Mouse (Mus musculus): ENCODE data around the gene Ublcp1. TPM values are rescaled to one million over a fixed set of nuclear protein-coding genes. Genes with fewer than 3 reads are reported as not detected.

Ublcp1 gene
- polyA plus RNA-seq, 1 experiment from 2014 or later, result 42.9 TPM

DNA sequence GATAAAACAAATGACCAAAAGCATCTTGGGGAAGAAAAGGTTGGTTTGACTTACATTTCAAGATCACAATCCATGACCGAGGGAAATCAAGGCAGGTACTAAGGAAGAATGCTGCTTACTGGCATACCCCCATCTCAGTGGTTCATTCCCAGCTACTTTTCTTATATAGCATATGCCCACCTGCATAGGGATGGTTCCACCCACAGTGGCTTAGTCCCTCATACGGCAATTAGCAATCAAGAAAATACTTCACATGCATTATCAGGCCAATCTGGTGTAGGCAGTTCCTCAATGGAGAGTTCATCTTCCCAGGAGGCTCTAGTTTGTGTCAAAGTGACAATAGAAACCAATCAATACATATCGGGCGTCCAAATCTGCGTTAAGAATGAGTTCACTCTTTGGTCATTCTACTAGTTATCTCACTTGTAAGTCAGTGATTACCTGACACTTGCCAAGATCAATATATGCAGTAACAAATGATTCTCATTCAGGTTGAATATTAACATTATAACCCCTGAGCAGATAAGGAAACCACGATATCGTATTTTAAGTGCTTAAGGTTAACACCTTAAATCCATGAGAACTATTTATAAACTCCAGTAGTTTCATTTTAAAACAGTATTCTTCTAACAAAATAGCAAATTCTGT, 14.9 kb upstream of the Ublcp1 start:
- Histone ChIP-seq H3K27me3 (no peaks in the 10 kb centered on the region), H3K4me3 (replicated peaks) (no peak overlapping the region), H3K9ac (no peak overlapping the region), H3K36me3 (replicated peaks) (no peaks in the 10 kb centered on the region), H3K4me2 (no peak overlapping the region), H3K27ac (replicated peaks) (no peak overlapping the region), H3K4me1 (replicated peaks) (peaks cover 10% of the 10 kb centered on the region), H3K9me3 (replicated peaks) (no peaks in the 10 kb centered on the region)
- no peak for ATAC-seq (ENCODE audit: insufficient read depth)
- 77% methylated on average over 7 of the region's 7 CpGs for WGBS (ENCODE audit: insufficient replicate concordance)

DNA sequence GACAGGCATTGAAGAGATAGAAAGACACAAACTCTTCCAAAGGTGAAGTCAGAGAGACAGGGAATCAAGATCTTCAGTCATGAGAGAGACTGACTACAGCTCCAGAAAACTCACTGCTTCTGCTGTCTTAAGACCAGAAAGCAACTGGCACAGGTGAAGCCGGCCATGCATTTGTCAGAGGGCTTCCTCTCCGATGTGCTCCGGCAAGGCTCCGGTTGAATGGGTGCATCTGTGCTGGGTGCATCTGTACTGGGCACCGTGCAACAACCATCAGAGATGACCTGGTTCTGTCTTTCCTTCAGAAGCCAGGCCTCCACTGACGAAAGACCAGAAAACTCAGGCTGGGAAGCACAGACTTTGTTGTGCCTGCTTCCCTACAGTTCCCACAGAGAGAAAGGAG, 9.9 kb upstream of the Ublcp1 start:
- H3K27ac ChIP-seq (replicated peaks), result no peak overlapping the region
- no peak overlapping the region for H3K4me2 ChIP-seq
- H3K9me3 ChIP-seq (replicated peaks), result no peaks in the 10 kb centered on the region
- peaks cover 11% of the 10 kb centered on the region; the same call in 1 of the 2 replicates for H3K4me1 ChIP-seq (replicated peaks)
- H3K4me3 ChIP-seq (replicated peaks), result no peak overlapping the region
- 86% methylated on average over 6 of the region's 6 CpGs for WGBS (ENCODE audit: insufficient replicate concordance)
- no peak overlapping the region for H3K9ac ChIP-seq
- ATAC-seq (ENCODE audit: insufficient read depth), result no peak
- no peaks in the 10 kb centered on the region for H3K27me3 ChIP-seq
- no peaks in the 10 kb centered on the region for H3K36me3 ChIP-seq (replicated peaks)

DNA sequence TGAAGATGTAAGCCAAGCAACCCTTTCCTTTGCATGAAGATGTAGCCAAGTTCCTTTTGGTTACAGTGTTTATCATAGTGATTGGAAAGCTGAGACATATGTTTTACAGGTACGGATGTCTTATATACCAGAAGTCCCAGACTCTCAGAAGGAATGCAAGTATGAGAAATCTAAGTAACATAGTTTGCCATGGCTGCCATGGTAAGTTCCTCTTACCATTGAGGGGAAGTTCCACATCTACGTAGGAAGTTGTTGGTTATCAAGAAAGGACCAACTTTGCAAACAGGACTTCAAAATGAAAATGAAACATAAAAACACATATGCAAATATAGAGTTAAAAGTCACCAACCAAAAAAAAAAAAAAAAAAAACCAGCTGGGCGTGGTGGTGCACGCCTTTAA, 8.1 kb upstream of the Ublcp1 start:
- Histone ChIP-seq H3K4me2 (no peak overlapping the region), H3K27me3 (no peaks in the 10 kb centered on the region), H3K4me3 (replicated peaks) (no peak overlapping the region), H3K4me1 (replicated peaks) (peaks cover 19% of the 10 kb centered on the region), H3K27ac (replicated peaks) (no peak overlapping the region), H3K9me3 (replicated peaks) (no peaks in the 10 kb centered on the region), H3K9ac (no peak overlapping the region), H3K36me3 (replicated peaks) (no peaks in the 10 kb centered on the region)
- no peak for ATAC-seq (ENCODE audit: insufficient read depth)
- WGBS (ENCODE audit: insufficient replicate concordance), result 80% methylated on average over 4 of the region's 4 CpGs

GRCm38 (mm10) chr11:44476445-44476844, 6.1 kb upstream of the Ublcp1 start:
- WGBS (ENCODE audit: insufficient replicate concordance), result 33% methylated on average over 2 of the region's 2 CpGs
- no peak for ATAC-seq (ENCODE audit: insufficient read depth)
- Histone ChIP-seq H3K4me1 (replicated peaks) (peaks cover 35% of the 10 kb centered on the region), H3K9ac (no peak overlapping the region), H3K4me3 (replicated peaks) (no peak overlapping the region), H3K27ac (replicated peaks) (no peak overlapping the region), H3K4me2 (no peak overlapping the region), H3K9me3 (replicated peaks) (no peaks in the 10 kb centered on the region), H3K36me3 (replicated peaks) (peaks cover 4% of the 10 kb centered on the region; the same call in 1 of the 2 replicates), H3K27me3 (no peaks in the 10 kb centered on the region)

GRCm38 (mm10) chr11:44475467-44475866, 5.2 kb upstream of the Ublcp1 start:
- H3K4me3 ChIP-seq (replicated peaks), result no peak overlapping the region
- H3K4me1 ChIP-seq (replicated peaks), result peaks cover 38% of the 10 kb centered on the region
- H3K9ac ChIP-seq, result no peak overlapping the region
- no peaks in the 10 kb centered on the region for H3K9me3 ChIP-seq (replicated peaks)
- H3K27ac ChIP-seq (replicated peaks), result no peak overlapping the region
- H3K36me3 ChIP-seq (replicated peaks), result peaks cover 4% of the 10 kb centered on the region; the same call in 1 of the 2 replicates
- no peak overlapping the region for H3K4me2 ChIP-seq
- ATAC-seq (ENCODE audit: insufficient read depth), result no peak
- WGBS (ENCODE audit: insufficient replicate concordance), result 72% methylated on average over 3 of the region's 3 CpGs
- no peaks in the 10 kb centered on the region for H3K27me3 ChIP-seq

DNA sequence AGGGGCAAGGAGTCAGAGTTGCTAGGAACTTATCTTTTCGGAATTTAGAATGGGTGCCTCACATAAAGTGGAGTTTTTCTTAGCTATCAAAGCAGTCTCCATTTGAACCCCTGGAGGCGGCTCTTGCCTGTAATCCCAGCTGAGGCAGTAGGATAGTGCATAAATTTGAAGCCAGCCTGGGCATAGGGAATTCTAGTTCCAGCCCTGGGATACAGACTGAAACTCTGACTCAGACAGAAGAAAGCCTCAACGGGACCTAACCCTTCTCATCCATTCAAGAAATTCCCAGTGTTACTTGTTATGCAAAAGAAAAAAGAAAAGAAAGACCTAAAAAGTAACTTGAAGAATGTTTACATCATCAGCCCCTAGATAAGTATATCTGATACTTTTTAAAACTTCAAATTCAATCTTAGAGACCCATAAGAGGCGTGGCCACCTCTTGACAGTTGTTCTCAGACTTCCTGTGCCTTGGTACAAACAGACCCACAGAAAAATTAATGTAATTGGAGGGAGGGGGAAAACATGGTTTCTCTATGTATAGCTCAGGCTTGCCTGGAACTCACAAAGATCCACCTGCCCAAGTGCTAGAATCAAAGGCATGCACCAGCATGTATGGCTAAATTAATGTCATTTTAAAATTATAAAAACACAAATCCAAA, 1.2 kb upstream of the Ublcp1 start:
- 10% methylated on average over 4 of the region's 4 CpGs for WGBS (ENCODE audit: insufficient replicate concordance)
- peaks cover 66% of the 10 kb centered on the region for H3K4me1 ChIP-seq (replicated peaks)
- no peaks in the 10 kb centered on the region for H3K27me3 ChIP-seq
- peak overlapping the region; percentile 85 for H3K4me2 ChIP-seq
- peak overlapping the region; percentile 100 for H3K4me3 ChIP-seq (replicated peaks)
- H3K9ac ChIP-seq, result peak overlapping the region; percentile 97
- ATAC-seq (ENCODE audit: insufficient read depth), result no peak
- no peaks in the 10 kb centered on the region for H3K9me3 ChIP-seq (replicated peaks)
- peaks cover 4% of the 10 kb centered on the region; the same call in 1 of the 2 replicates for H3K36me3 ChIP-seq (replicated peaks)
- H3K27ac ChIP-seq (replicated peaks), result peak overlapping the region; percentile 100

GRCm38 (mm10) chr11:44469646-44470431, 459 bp downstream of the Ublcp1 start:
- ATAC-seq (ENCODE audit: insufficient read depth), result peak; percentile 91
- peak overlapping the region; percentile 97 for H3K9ac ChIP-seq
- peaks cover 67% of the 10 kb centered on the region for H3K4me1 ChIP-seq (replicated peaks)
- no peaks in the 10 kb centered on the region for H3K27me3 ChIP-seq
- peaks cover 17% of the 10 kb centered on the region for H3K36me3 ChIP-seq (replicated peaks)
- WGBS (ENCODE audit: insufficient replicate concordance), result under 1% methylated on average over 59 of the region's 59 CpGs
- peak overlapping the region; percentile 85 for H3K4me2 ChIP-seq
- H3K27ac ChIP-seq (replicated peaks), result peak overlapping the region; percentile 100
- peak overlapping the region; percentile 100 for H3K4me3 ChIP-seq (replicated peaks)
- H3K9me3 ChIP-seq (replicated peaks), result no peaks in the 10 kb centered on the region

DNA sequence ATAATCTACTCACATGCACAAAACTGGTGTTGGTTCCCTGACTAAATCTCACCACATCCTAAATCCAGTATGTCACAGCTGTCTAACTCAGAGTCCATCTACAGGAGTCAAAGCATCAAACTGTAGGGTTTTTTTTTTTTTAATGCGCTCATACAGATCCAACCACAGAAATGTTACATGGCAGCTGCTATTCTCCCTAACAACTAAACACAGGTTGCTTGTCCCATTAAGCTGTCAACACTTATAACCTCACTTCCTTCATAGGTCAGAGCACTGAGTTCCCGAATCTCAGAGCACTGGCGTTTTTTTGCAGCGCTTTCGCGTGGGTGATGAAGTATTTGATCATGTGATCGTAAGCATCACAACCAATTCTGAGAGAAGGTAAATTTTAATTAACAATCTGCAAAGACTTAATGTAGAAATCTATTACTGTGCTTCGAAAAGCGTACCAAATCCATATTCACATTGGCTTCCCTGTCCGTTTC, 1.9 kb downstream of the Ublcp1 start:
- H3K27ac ChIP-seq (replicated peaks), result peak overlapping the region; percentile 100
- no peaks in the 10 kb centered on the region for H3K9me3 ChIP-seq (replicated peaks)
- H3K27me3 ChIP-seq, result no peaks in the 10 kb centered on the region
- H3K4me1 ChIP-seq (replicated peaks), result peaks cover 64% of the 10 kb centered on the region
- no peak overlapping the region; the same call in 1 of the 2 replicates for H3K9ac ChIP-seq
- WGBS (ENCODE audit: insufficient replicate concordance), result 76% methylated on average over 10 of the region's 10 CpGs
- peak overlapping the region; percentile 85 for H3K4me2 ChIP-seq
- peaks cover 24% of the 10 kb centered on the region for H3K36me3 ChIP-seq (replicated peaks)
- no peak overlapping the region for H3K4me3 ChIP-seq (replicated peaks)
- ATAC-seq (ENCODE audit: insufficient read depth), result no peak

DNA sequence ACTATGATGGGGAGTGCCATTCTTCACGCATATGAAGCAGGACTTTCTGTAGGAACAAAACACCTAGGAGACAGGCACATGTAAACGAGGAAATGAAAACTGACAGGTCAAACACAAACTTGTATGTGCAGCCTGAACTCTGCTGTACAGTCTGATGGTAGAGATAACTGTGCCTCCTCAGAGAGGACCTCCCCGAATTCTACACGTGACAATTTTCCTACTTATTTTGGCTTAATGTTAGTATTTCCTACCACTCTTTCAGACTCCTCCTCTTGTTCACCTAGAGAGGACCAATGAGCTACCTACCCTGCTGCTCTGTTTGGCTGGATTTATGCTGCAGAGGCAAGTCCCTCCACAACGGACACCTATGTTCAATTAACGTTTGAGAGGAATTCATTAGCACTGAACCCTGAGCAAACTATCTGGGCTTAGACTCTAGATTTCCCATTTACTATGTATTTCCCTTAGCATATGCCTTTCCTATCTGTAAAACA, 3.3 kb downstream of the Ublcp1 start:
- WGBS (ENCODE audit: insufficient replicate concordance), result 35% methylated on average over 6 of the region's 6 CpGs
- Histone ChIP-seq H3K4me1 (replicated peaks) (peaks cover 53% of the 10 kb centered on the region), H3K36me3 (replicated peaks) (peaks cover 20% of the 10 kb centered on the region), H3K9ac (0 out of 2 replicates have a peak overlapping the region, but pooled peaks have one; percentile 35), H3K27ac (replicated peaks) (peak overlapping the region; percentile 81), H3K4me3 (replicated peaks) (no peak overlapping the region), H3K9me3 (replicated peaks) (no peaks in the 10 kb centered on the region), H3K27me3 (no peaks in the 10 kb centered on the region), H3K4me2 (peak overlapping the region; percentile 38)
- no peak for ATAC-seq (ENCODE audit: insufficient read depth)

DNA sequence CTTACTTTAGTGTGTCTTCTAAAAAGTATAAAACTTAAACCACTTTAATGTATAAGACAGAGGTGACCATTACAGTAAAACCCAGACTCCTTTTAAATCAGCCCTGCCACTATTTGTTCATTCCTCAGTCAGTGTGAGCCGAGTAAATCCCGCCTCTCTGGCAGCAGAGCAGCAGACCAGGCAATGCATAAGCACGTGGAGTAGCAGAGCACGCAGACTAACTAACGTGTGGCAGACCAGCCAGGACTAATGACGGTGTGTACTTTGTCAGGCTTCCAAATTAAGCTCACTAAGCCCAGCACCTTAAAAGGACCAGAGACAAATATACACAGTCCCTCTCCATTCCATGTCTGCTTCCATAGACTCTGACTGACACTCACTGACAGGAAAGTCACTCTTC, 8.8 kb downstream of the Ublcp1 start:
- Histone ChIP-seq H3K4me2 (no peak overlapping the region), H3K9ac (no peak overlapping the region), H3K36me3 (replicated peaks) (peaks cover 53% of the 10 kb centered on the region), H3K4me3 (replicated peaks) (no peak overlapping the region), H3K27ac (replicated peaks) (no peak overlapping the region), H3K9me3 (replicated peaks) (no peaks in the 10 kb centered on the region), H3K4me1 (replicated peaks) (peaks cover 16% of the 10 kb centered on the region), H3K27me3 (no peaks in the 10 kb centered on the region)
- no peak for ATAC-seq (ENCODE audit: insufficient read depth)
- 70% methylated on average over 6 of the region's 6 CpGs for WGBS (ENCODE audit: insufficient replicate concordance)

- Histone ChIP-seq H3K4me2 (no peak overlapping the region), H3K27me3 (no peaks in the 10 kb centered on the region), H3K9ac (no peak overlapping the region), H3K9me3 (replicated peaks) (no peaks in the 10 kb centered on the region), H3K4me1 (replicated peaks) (peaks cover 5% of the 10 kb centered on the region), H3K4me3 (replicated peaks) (no peak overlapping the region), H3K36me3 (replicated peaks) (peaks cover 33% of the 10 kb centered on the region), H3K27ac (replicated peaks) (no peak overlapping the region; the same call in 1 of the 2 replicates)
- ATAC-seq (ENCODE audit: insufficient read depth), result peak; percentile 44; the same call in 1 of the 2 replicates
- WGBS (ENCODE audit: insufficient replicate concordance), result 51% methylated on average over 2 of the region's 2 CpGs
Observed at GRCm38 (mm10) chr11:44453423-44453822, 16.9 kb downstream of the Ublcp1 start.
